Mouse (Mus musculus) MEL (cell line): ENCODE data around the gene Derl3. TPM values are rescaled to one million over a fixed set of nuclear protein-coding genes. Genes with fewer than 3 reads are reported as not detected.

Source experiments
- DNase-seq: peaks from one replicate; pipeline ENCODE4 v3.0.0; 2011; ENCODE audit warnings: low read depth, low spot score
- H3K27ac ChIP-seq: 2 replicates; pipeline ENCODE4 v1.5.1; 2012; ENCODE audit warnings: low read depth, mild to moderate bottlenecking, control low read depth, low read length, moderate library complexity; ENCODE audit not compliant: control insufficient read depth
- H3K27me3 ChIP-seq, 2 experiments: fragments of 150-350 bp in 1 of 2; sonication (generic) in 1 of 2; 2 replicates each; pipeline ENCODE4 v1.6.1; 2012; ENCODE audit warnings: low read length in 2 of 2, mild to moderate bottlenecking in 2 of 2, improper control_type of control experiment in 1 of 2, moderate library complexity in 1 of 2; ENCODE audit not compliant: insufficient read depth in 2 of 2, control insufficient read depth in 1 of 2
- H3K36me3 ChIP-seq, 2 experiments: 2 replicates each; pipeline ENCODE4 v1.6.1; 2012 to 2014; ENCODE audit warnings: low read length in 2 of 2, improper control_type of control experiment in 1 of 2, inconsistent platforms in 1 of 2, mild to moderate bottlenecking in 1 of 2; ENCODE audit not compliant: insufficient read depth in 2 of 2, control insufficient read depth in 1 of 2
- H3K4me1 ChIP-seq, 2 experiments: fragments of 150-350 bp in 1 of 2; sonication (generic) in 1 of 2; 2 replicates each; pipeline ENCODE4 v1.6.1; 2012; ENCODE audit warnings: low read length in 2 of 2, improper control_type of control experiment in 1 of 2, mild to moderate bottlenecking in 1 of 2; ENCODE audit not compliant: insufficient read depth in 2 of 2, control insufficient read depth in 1 of 2
- H3K4me3 ChIP-seq, 2 experiments: fragments of 150-350 bp in 1 of 2; sonication (generic) in 1 of 2; 2 replicates each; pipeline ENCODE4 v1.5.1; 2012; ENCODE audit warnings: low read depth in 2 of 2, low read length in 2 of 2, mild to moderate bottlenecking in 2 of 2, moderate library complexity in 2 of 2, control low read depth in 1 of 2, improper control_type of control experiment in 1 of 2; ENCODE audit not compliant: control insufficient read depth in 1 of 2, insufficient read depth in 1 of 2
- H3K79me2 ChIP-seq: 2 replicates; pipeline ENCODE4 v1.6.1; 2012; ENCODE audit warnings: mild to moderate bottlenecking, low read length, moderate library complexity; ENCODE audit not compliant: control insufficient read depth, poor library complexity, insufficient read depth
- H3K9ac ChIP-seq: 2 replicates; pipeline ENCODE4 v1.6.1; 2012; ENCODE audit warnings: low read depth, mild to moderate bottlenecking, control low read depth, low read length, moderate library complexity; ENCODE audit not compliant: control insufficient read depth, poor library complexity, severe bottlenecking
- H3K9me3 ChIP-seq: fragments of 150-350 bp; sonication (generic); replicated peaks from 2 replicates; pipeline ENCODE4 v1.6.1; 2012; ENCODE audit warnings: mild to moderate bottlenecking, low read length, improper control_type of control experiment, moderate library complexity; ENCODE audit not compliant: insufficient read depth
- BHLHE40 ChIP-seq: IDR thresholded peaks from 2 replicates; pipeline ENCODE4 v1.6.1; 2012; ENCODE audit warnings: low read depth, mild to moderate bottlenecking, inconsistent platforms, low read length, improper control_type of control experiment, borderline replicate concordance
- CHD2 ChIP-seq: IDR thresholded peaks from 2 replicates; pipeline ENCODE4 v1.6.1; 2011; ENCODE audit warnings: low read length, improper control_type of control experiment
- CTCF ChIP-seq, 3 experiments: IDR thresholded peaks in 2 of 3; conservative IDR thresholded peaks in 1 of 3; 2 replicates each; pipeline ENCODE4 v1.5.1; 2011 to 2012; ENCODE audit warnings: low read length in 3 of 3, low read depth in 2 of 3, mild to moderate bottlenecking in 2 of 3, improper control_type of control experiment in 1 of 3, inconsistent platforms in 1 of 3, mixed read lengths in 1 of 3, moderate library complexity in 1 of 3; ENCODE audit not compliant: control insufficient read depth in 1 of 3, insufficient read depth in 1 of 3, poor library complexity in 1 of 3, severe bottlenecking in 1 of 3
- E2F4 ChIP-seq: IDR thresholded peaks from 2 replicates; pipeline ENCODE4 v1.6.1; 2011; ENCODE audit warnings: low read depth, low read length, improper control_type of control experiment, borderline replicate concordance
- ELF1 ChIP-seq: IDR thresholded peaks from 2 replicates; pipeline ENCODE4 v1.6.1; 2014; ENCODE audit warnings: low read depth, mild to moderate bottlenecking, inconsistent platforms, low read length, improper control_type of control experiment, moderate library complexity
- EP300 ChIP-seq, 2 experiments: IDR thresholded peaks; 2 replicates each; pipeline ENCODE4 v1.6.1; 2011; ENCODE audit warnings: improper control_type of control experiment in 2 of 2, low read length in 2 of 2, low read depth in 1 of 2, mild to moderate bottlenecking in 1 of 2
- ETS1 ChIP-seq: IDR thresholded peaks from 2 replicates; pipeline ENCODE4 v1.6.1; 2012; ENCODE audit warnings: low read depth, mild to moderate bottlenecking, inconsistent platforms, low read length, improper control_type of control experiment, moderate library complexity
- GABPA ChIP-seq: IDR thresholded peaks from 2 replicates; pipeline ENCODE4 v1.6.1; 2012; ENCODE audit warnings: low read depth, mild to moderate bottlenecking, inconsistent platforms, low read length, improper control_type of control experiment, moderate library complexity
- MAFK ChIP-seq: IDR thresholded peaks from 2 replicates; pipeline ENCODE4 v1.6.1; 2011; ENCODE audit warnings: low read depth, mild to moderate bottlenecking, low read length, improper control_type of control experiment, borderline replicate concordance
- MYB ChIP-seq: IDR thresholded peaks from 2 replicates; pipeline ENCODE4 v1.6.1; 2011; ENCODE audit warnings: mild to moderate bottlenecking, low read depth, low read length, improper control_type of control experiment
- MYC ChIP-seq: IDR thresholded peaks from 2 replicates; pipeline ENCODE4 v1.6.1; 2011; ENCODE audit warnings: low read depth, mild to moderate bottlenecking, low read length, improper control_type of control experiment, moderate library complexity
- NELFE ChIP-seq: IDR thresholded peaks from 2 replicates; pipeline ENCODE4 v1.6.1; 2011; ENCODE audit warnings: low read depth, low read length, improper control_type of control experiment
- NRF1 ChIP-seq: IDR thresholded peaks from 2 replicates; pipeline ENCODE4 v1.6.1; 2014; ENCODE audit warnings: low read depth, mild to moderate bottlenecking, inconsistent platforms, low read length, improper control_type of control experiment, moderate library complexity; ENCODE audit not compliant: poor library complexity, insufficient read depth, severe bottlenecking
- RAD21 ChIP-seq: IDR thresholded peaks from 2 replicates; pipeline ENCODE4 v1.6.1; 2011; ENCODE audit warnings: mild to moderate bottlenecking, low read depth, low read length, improper control_type of control experiment
- RCOR1 ChIP-seq: IDR thresholded peaks from 2 replicates; pipeline ENCODE4 v1.6.1; 2012; ENCODE audit warnings: low read depth, mild to moderate bottlenecking, inconsistent platforms, low read length, improper control_type of control experiment
- SIN3A ChIP-seq: IDR thresholded peaks from 2 replicates; pipeline ENCODE4 v1.6.1; 2012; ENCODE audit warnings: low read length, improper control_type of control experiment, inconsistent platforms
- SMC3 ChIP-seq: IDR thresholded peaks from 2 replicates; pipeline ENCODE4 v1.6.1; 2011; ENCODE audit warnings: low read depth, low read length, improper control_type of control experiment
- TAL1 ChIP-seq: IDR thresholded peaks from 2 replicates; pipeline ENCODE4 v1.6.1; 2012; ENCODE audit warnings: mild to moderate bottlenecking, inconsistent platforms, low read length, moderate library complexity, mixed read lengths
- TBP ChIP-seq: IDR thresholded peaks from 2 replicates; pipeline ENCODE4 v1.8.0; 2011; ENCODE audit warnings: low read depth, low read length, improper control_type of control experiment
- TCF12 ChIP-seq: IDR thresholded peaks from 2 replicates; pipeline ENCODE4 v1.6.1; 2014; ENCODE audit warnings: low read depth, mild to moderate bottlenecking, inconsistent platforms, low read length, improper control_type of control experiment, moderate library complexity
- UBTF ChIP-seq: IDR thresholded peaks from 2 replicates; pipeline ENCODE4 v1.6.1; 2012; ENCODE audit warnings: low read depth, mild to moderate bottlenecking, inconsistent platforms, low read length, improper control_type of control experiment, moderate library complexity, borderline replicate concordance; ENCODE audit not compliant: insufficient read depth
- USF2 ChIP-seq, 2 experiments: IDR thresholded peaks; 2 replicates each; pipeline ENCODE4 v1.6.1; 2011 to 2012; ENCODE audit warnings: improper control_type of control experiment in 2 of 2, low read length in 2 of 2, borderline replicate concordance in 1 of 2, inconsistent platforms in 1 of 2, low read depth in 1 of 2, mild to moderate bottlenecking in 1 of 2; ENCODE audit not compliant: insufficient read depth in 1 of 2
- ZC3H11A ChIP-seq: IDR thresholded peaks from 2 replicates; pipeline ENCODE4 v1.6.1; 2012; ENCODE audit warnings: low read depth, mild to moderate bottlenecking, inconsistent platforms, low read length, improper control_type of control experiment
- ZKSCAN1 ChIP-seq: IDR thresholded peaks from 2 replicates; pipeline ENCODE4 v1.6.1; 2012; ENCODE audit warnings: low read depth, mild to moderate bottlenecking, inconsistent platforms, low read length, improper control_type of control experiment, moderate library complexity
- ZNF384 ChIP-seq: IDR thresholded peaks from 2 replicates; pipeline ENCODE4 v1.6.1; 2012; ENCODE audit warnings: low read depth, mild to moderate bottlenecking, inconsistent platforms, low read length, improper control_type of control experiment
- polyA plus RNA-seq, 2 experiments: library from polyadenylated mRNA; stranded (reverse) in 1 of 2; unstranded in 1 of 2; fragments of >175 nt in 1 of 2; fragments of >200 nt in 1 of 2; gene quantifications; 2 replicates each; pipeline versions ENCODE4 v1.2.1 to v1.2.4; 2012; ENCODE audit warnings: low replicate concordance in 2 of 2, low read depth in 1 of 2; ENCODE audit not compliant: insufficient read length in 2 of 2, insufficient read depth in 1 of 2, missing spikeins in 1 of 2
- total RNA-seq: library from RNA; depleted of rRNA; stranded (reverse); fragments of 300-350 nt; gene quantifications from 2 replicates; pipeline ENCODE4 v1.2.3, GENCODE M21; 2012

Derl3 gene
- total and polyA plus RNA-seq, 3 experiments = 0.69 to 1.5 TPM; not detected in 1

DNA sequence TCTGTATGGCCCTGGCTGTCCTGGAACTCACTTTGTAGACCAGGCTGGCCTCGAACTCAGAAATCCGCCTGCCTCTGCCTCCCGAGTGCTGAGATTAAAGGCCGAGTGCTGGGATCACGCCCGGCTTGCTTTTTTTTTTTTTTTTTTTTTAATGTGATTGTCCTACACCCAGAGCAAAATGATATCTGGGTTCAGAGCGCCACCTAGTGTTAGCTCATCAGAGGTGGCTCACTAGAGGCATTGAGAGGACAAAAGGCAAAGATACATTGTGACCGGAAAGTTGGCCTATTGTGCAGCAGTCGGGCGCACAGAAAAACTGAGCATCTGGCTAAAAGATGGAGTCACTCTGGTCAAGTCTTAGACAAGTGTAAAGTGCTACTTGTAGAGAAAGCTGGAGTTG, 39.8 kb upstream of the Derl3 start:
- no peaks in the 10 kb centered on the region for H3K9me3 ChIP-seq
- H3K36me3 ChIP-seq = peaks cover 0 to 5% of the 10 kb centered on the region in 2 experiments; a peak in 2 of 4 replicates
- H3K9ac ChIP-seq = no peak overlapping the region
- DNase-seq = peak; percentile 90
- H3K4me3 ChIP-seq = no peak overlapping the region
- TF ChIP-seq ETS1 (no peak; the same call in 1 of the 2 replicates), EP300 (IDR thresholded peaks at IDR 0.05; ENCODE audit: low read depth in 1 of 2, low read length in 2 of 2) (no peak), TBP (no peak), BHLHE40 (no peak), MYB (no peak), SMC3 (peak; percentile 85), TAL1 (no peak), E2F4 (no peak), MYC (no peak), NELFE (no peak), CTCF (IDR thresholded peaks at IDR 0.05 in 2 of 3, conservative IDR thresholded peaks at IDR 0.05 in 1 of 3; ENCODE audit: control insufficient read depth in 1 of 3, insufficient read depth in 1 of 3, low read depth in 2 of 3, low read length in 3 of 3, poor library complexity in 1 of 3, severe bottlenecking in 1 of 3) (peak; percentile 71 to 84 (median 72)), RCOR1 (0 out of 2 replicates have a peak, but pooled peaks have one; percentile 50), CHD2 (no peak), MAFK (no peak), USF2 (IDR thresholded peaks at IDR 0.05; ENCODE audit: borderline replicate concordance in 1 of 2, insufficient read depth in 1 of 2, low read depth in 1 of 2, low read length in 2 of 2) (no peak), ZKSCAN1 (peak; percentile 66; the same call in 1 of the 2 replicates), GABPA (no peak), NRF1 (no peak), UBTF (no peak), TCF12 (no peak), ELF1 (no peak), ZC3H11A (peak; percentile 87), SIN3A (peak; percentile 57; the same call in 1 of the 2 replicates), ZNF384 (peak; percentile 98), RAD21 (peak; percentile 90)
- H3K79me2 ChIP-seq = peaks cover 2% of the 10 kb centered on the region; the same call in 1 of the 2 replicates
- peaks cover 0 to 4% of the 10 kb centered on the region in 2 experiments; a peak in 1 of 4 replicates for H3K4me1 ChIP-seq
- no peaks in the 10 kb centered on the region for H3K27me3 ChIP-seq
- no peak overlapping the region for H3K27ac ChIP-seq
